10 mouse cellular contexts compared by ENCODE assay signal in genomic region chr6:146530769-146531168, GRCm38 (mm10). TPM values are rescaled to one million over a fixed set of nuclear protein-coding genes. Genes with fewer than 3 reads are reported as not detected.
DNase-seq lines count a peak whose midpoint lies in the region; ATAC-seq lines count a peak whose summit lies in the region.
"Had no signal": no experiment of that assay in that cellular context is flagged by ENCODE, and none has a peak within 500 bp of the region (broad histone marks: within the 10 kb centered on the region; RNA-seq: fewer than 3 reads in every experiment).

No protein-coding gene starts in this region.

- intact Hi-C loops in left cerebral cortex, postnatal 36 days (cut with DNase I) = no loop called here

- peak; percentile 21 for DNase-seq in heart, adult 8-10 months (ENCODE audit: low spot score)
- peak; percentile 63 for DNase-seq in kidney, adult 9 months
- peak; percentile 63 for DNase-seq in lung, postnatal 10 days
- DNase-seq in cerebellum, postnatal 10 days = no peak
- DNase-seq in left cerebral cortex, postnatal 36 days (ENCODE audit: low spot score in 2 of 2) = no peak
- DNase-seq in cerebellum, adult 11-12 months = no peak
- DNase-seq: gastrocnemius, postnatal 36 days had no signal

- no peaks in the 10 kb centered on the region for H3K9me3 ChIP-seq in midbrain, embryonic 13.5 days
- H3K9me3 ChIP-seq: limb, embryonic 12.5 days had no signal

- H3K9ac ChIP-seq in midbrain, embryonic 13.5 days (replicated peaks) = no peak overlapping the region
- H3K9ac ChIP-seq: limb, embryonic 12.5 days had no signal

- no peak overlapping the region for H3K4me3 ChIP-seq in brown adipose tissue, adult 24 weeks (ENCODE audit: insufficient read depth, low read depth, low read length)
- no peak overlapping the region for H3K4me3 ChIP-seq in midbrain, embryonic 13.5 days (replicated peaks)
- H3K4me3 ChIP-seq: limb, embryonic 12.5 days had no signal

- no peaks in the 10 kb centered on the region for H3K27me3 ChIP-seq in midbrain, embryonic 13.5 days
- H3K27me3 ChIP-seq: limb, embryonic 12.5 days had no signal

- peak overlapping the region; percentile 59; the same call in 1 of the 2 replicates for H3K27ac ChIP-seq in brown adipose tissue, adult 24 weeks (replicated peaks; ENCODE audit: low read depth, low read length)
- H3K27ac ChIP-seq in midbrain, embryonic 13.5 days = no peak overlapping the region
- H3K27ac ChIP-seq: limb, embryonic 12.5 days had no signal

- no peak for ATAC-seq in midbrain, embryonic 13.5 days

- WGBS in midbrain, embryonic 13.5 days = 91% methylated on average over 5 of the region's 5 CpGs

- H3K4me2 ChIP-seq in midbrain, embryonic 13.5 days (replicated peaks) = no peak overlapping the region
- H3K4me2 ChIP-seq: limb, embryonic 12.5 days had no signal

- H3K36me3 ChIP-seq in midbrain, embryonic 13.5 days = no peaks in the 10 kb centered on the region
- H3K36me3 ChIP-seq: limb, embryonic 12.5 days had no signal

- H3K4me1 ChIP-seq in brown adipose tissue, adult 24 weeks (ENCODE audit: control insufficient read depth, insufficient read depth, insufficient read length, low read length) = peaks cover 9% of the 10 kb centered on the region
- H3K4me1 ChIP-seq in midbrain, embryonic 13.5 days (replicated peaks) = no peaks in the 10 kb centered on the region
- H3K4me1 ChIP-seq: limb, embryonic 12.5 days had no signal

RNA-seq across cellular contexts. Expression of gene Itpr2, which starts 28.7 kb away (rescaled TPM):
- 33.6 and 35.0 TPM in 2 replicates for polyA plus RNA-seq in brown adipose tissue, adult 24 weeks (2012; ENCODE audit: insufficient read depth, insufficient read length, missing spikeins)
- total RNA-seq in heart, adult 8-10 months (2022) = 10 to 100 TPM; 19.4 to 28.1 (median 21.2) TPM
- polyA plus RNA-seq in midbrain, embryonic 13.5 days (2015; fragmentation: Nextera tagmentation; extraction: Ambion mirVana) = 4.3 and 4.5 TPM in 2 replicates
- total RNA-seq in left cerebral cortex, postnatal 36 days (2021) = 10 to 100 TPM; 11.9 to 17.1 TPM

RNA-seq across cellular contexts. Expression of gene Fgfr1op2, which starts 46.2 kb away (rescaled TPM):
- polyA plus RNA-seq in brown adipose tissue, adult 24 weeks (2012; ENCODE audit: insufficient read depth, insufficient read length, missing spikeins) = 94.6 and 135 TPM in 2 replicates
- total RNA-seq in heart, adult 8-10 months (2022) = 10 to 100 TPM; 66.1 to 70.9 (median 68.7) TPM
- 54.1 and 55.3 TPM in 2 replicates for polyA plus RNA-seq in midbrain, embryonic 13.5 days (2015; fragmentation: Nextera tagmentation; extraction: Ambion mirVana)
- total RNA-seq in left cerebral cortex, postnatal 36 days (2021) = 100 to 1,000 TPM in 1 of 2 experiments, 10 to 100 TPM in 1; 98.7 to 113 TPM

RNA-seq across cellular contexts. Expression of gene Ints13, which starts 46.9 kb away (rescaled TPM):
- 40.1 and 47.8 TPM in 2 replicates for polyA plus RNA-seq in brown adipose tissue, adult 24 weeks (2012; ENCODE audit: insufficient read depth, insufficient read length, missing spikeins)
- total RNA-seq in heart, adult 8-10 months (2022) = 10 to 100 TPM; 18.7 to 21.4 (median 20.1) TPM
- 70.6 and 72.4 TPM in 2 replicates for polyA plus RNA-seq in midbrain, embryonic 13.5 days (2015; fragmentation: Nextera tagmentation; extraction: Ambion mirVana)
- 10 to 100 TPM; 26.8 to 43.6 TPM for total RNA-seq in left cerebral cortex, postnatal 36 days (2021)

Comparison
In these comparisons a context has a peak if more than half of its experiments do, and no peak if none do; other contexts are left out.
1. DNase-seq: peak in heart, adult 8-10 months (single experiment), kidney, adult 9 months (single experiment) and lung, postnatal 10 days (single experiment); none in cerebellum, postnatal 10 days (0 of 2), left cerebral cortex, postnatal 36 days (0 of 2) and cerebellum, adult 11-12 months (single experiment).